Mouse (Mus musculus) megakaryocyte-erythroid progenitor cell, adult 5-6 weeks (primary cell): Measurements from ENCODE around the gene Aasdh. TPM values are rescaled to one million over a fixed set of nuclear protein-coding genes. Genes with fewer than 3 reads are reported as not detected.
"Not testable (repeated sequence)": the region's sequence is repeated elsewhere in the genome, so short reads cannot be mapped to it uniquely, and the experiment has no call there.

Source experiments
- ATAC-seq: replicated peaks from 2 replicates; pipeline ENCODE4 v1.8.0; 2016; ENCODE audit warnings: mild to moderate bottlenecking, inconsistent platforms; ENCODE audit not compliant: severe bottlenecking, poor library complexity, low FRiP score, low TSS enrichment
- total RNA-seq, 2 experiments: library from RNA; stranded (forward) in 1 of 2; stranded (reverse) in 1 of 2; fragments of 200-1000, 215-1000 nt in 1 of 2; fragments of >200 nt in 1 of 2; fragmentation: Nextera tagmentation in 1 of 2; gene quantifications; 2 replicates each; pipeline ENCODE4 v1.2.3; 2014 to 2017

Gene Aasdh
- total RNA-seq, 2 experiments from 2014 or later, result 21.4 to 55.8 TPM

DNA sequence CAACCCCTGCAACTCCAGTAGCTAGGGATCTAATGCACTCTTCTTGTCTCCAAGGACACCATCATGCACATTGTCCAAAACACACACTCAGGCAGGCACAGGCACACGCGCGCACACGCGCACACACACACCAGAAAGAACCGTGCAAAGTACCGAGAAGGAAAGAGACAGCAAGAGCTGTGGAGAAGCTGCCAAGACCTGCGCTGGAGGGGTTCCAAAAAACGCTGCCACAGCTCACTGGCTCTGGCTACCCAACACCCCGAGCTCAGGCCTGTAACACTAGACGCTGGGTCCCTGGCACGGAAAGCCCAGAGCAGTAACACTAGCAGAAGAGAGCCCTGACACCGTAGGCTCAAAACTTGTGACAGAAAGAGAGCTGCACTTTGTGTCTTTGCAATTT is 18.1 kb upstream of the Aasdh start:
- ATAC-seq, result peak; percentile 35; the same call in 1 of the 2 replicates

DNA sequence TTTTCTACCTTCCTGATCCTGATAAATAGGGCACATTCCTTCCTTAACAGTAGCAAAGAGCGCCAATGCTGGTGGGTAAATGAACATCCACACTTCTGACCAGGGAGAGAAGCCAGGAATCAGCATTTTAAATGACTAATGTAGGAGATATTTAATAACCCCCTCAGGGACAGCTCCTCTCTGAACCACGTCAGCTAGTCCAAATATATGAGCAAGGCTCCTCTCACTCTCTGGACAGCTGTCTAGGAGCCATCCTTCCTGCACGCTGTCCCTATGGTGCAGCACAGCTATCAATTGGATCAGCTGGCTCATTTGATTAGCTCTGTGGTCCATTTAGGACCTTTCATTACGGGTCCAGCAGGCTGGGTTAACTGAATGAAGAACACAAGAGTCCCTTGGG is 17.5 kb upstream of the Aasdh start:
- ATAC-seq, result no peak

DNA sequence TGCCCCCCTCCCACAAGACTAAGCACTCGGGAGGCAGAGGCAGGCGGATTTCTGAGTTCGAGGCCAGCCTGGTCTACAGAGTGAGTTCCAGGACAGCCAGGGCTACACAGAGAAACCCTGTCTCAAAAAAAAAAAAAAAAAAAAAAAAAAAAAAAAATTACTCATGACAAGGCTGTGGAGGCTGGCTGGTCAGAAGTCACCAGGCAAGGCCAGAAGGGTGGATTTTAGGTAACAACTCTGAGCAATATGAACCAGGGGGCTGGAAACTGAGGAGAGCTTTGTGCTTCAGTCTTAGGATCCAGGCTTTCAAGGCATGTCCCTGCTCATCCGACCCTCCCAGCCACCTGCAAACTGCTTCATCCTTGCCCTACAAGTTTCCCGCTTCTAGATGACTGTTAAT is 7.2 kb upstream of the Aasdh start:
- not testable (repeated sequence) for ATAC-seq

DNA sequence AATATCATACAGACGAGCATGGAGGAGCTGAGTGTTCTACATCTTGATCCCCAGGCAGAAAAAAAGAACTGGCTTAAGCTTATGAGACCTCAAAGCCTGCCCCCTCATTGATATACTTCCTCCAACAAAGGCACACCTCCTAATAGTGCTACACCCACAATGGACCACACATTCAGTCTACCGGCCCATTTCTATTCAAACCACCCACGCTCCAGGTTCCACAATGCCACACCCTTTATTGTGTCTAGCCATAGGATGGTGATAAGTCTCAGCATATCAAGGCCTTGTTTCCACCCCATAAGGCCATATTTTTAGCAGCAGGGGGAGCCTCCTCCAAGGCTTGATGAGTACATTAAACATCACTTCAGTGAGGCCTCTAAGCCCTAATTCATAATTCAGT is 5.5 kb upstream of the Aasdh start:
- no peak for ATAC-seq

DNA sequence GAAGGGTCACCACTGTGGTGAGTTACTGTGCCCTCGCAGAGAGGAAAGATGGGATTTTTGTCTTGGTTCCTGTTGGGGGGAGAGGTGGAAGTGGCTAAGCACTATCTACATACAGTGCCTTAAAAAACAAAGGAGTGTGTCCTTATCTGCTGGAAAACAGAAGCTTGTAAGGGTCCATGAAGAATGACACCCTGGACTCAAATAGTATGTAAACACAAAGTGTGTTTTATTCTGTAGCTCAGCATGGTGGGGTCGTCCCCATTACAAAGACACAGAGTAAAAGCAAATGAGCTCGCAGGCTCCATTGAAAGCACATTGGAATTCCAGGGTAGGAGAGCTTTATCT is 813 bp upstream of the Aasdh start:
- ATAC-seq, result peak; percentile 35

DNA sequence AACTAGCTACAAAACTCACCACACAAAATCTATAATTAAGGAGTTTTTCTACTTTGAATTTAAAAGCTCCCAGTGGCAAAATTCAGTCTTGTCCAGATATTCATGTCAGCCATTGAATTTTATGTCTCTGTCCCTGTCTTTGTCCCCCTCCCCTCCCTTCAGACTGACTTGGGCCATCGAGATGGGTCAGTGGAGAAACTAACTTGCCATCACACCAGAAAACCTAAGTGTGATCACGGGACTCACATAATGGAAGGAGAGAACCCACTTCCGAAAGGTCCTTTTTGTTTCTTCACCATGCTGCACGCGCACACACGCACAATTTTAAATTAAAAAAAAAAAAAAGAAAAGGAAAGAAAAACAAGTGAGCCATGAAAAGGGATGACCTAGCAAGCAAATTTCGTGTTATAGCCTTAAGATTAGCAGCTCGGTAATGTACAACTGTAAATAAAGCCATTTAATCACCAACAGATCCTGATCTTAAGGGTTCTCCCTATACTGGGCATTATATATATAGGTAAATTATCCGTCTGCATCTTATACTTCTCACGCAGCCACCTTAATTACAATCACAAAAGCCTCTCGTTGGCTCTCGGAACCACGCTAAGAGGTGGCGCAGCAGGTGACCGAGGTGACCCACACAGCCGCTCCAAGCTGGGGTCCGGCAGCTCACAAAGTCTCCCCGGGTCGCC is 455 bp downstream of the Aasdh start:
- ATAC-seq, result no peak

DNA sequence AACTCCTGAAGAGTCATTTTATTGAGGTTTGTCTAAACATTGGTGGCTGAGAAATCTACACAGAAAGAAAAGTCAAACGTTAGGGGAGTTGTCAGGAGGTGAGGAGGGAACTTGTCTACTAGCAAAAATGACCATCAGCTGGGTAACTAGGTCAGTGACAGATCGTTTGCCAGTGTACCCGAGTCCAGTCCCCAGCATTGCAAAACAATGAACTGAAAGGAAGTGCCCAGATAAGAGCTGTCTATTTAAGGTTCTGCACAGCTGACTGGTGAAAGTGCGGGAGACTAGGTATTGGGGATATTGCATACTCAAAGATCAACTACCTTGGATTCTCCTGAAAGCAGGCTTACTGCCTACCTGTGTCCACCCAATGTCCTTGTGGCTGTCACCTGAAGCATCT is 3.2 kb downstream of the Aasdh start:
- no peak for ATAC-seq

DNA sequence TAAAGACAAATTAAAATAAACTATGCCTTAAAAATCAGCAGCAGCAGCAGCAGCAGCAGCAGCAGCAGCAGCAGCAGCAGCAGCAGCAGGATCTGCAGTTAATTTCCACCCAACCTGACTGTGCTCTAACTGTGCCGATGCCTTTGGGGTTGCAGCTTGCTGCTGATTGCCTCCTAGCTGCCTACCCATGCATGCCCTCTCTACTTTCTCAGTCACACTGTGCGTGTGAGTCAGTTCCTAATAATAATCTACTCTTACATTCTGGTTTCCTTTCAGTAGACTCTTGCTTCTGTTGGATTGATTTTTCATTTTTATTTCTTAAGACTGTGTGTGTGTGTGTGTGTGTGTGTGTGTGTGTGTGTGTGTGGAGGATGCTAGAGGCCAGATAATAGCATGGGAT is 12.2 kb downstream of the Aasdh start:
- ATAC-seq, result no peak

DNA sequence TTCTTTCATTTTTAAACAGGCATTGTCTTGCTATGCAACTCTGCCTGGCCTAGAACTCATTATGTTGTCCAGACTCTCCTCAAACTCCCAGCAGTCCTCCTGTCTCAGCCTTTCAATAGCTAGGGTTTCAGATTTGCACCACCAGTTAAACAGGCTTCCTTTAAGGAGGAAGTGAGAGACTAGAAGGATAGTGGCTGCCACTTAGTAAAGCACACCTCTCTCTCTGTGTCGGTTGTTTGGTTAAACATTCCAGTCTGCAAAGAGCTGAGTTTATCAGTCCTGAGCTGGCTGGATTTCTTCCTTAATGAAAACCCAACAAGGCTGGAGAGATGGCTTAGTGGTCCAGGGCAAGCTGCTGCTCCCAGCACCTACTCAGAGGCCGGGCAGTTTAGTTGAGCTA is 12.7 kb downstream of the Aasdh start:
- no peak for ATAC-seq

DNA sequence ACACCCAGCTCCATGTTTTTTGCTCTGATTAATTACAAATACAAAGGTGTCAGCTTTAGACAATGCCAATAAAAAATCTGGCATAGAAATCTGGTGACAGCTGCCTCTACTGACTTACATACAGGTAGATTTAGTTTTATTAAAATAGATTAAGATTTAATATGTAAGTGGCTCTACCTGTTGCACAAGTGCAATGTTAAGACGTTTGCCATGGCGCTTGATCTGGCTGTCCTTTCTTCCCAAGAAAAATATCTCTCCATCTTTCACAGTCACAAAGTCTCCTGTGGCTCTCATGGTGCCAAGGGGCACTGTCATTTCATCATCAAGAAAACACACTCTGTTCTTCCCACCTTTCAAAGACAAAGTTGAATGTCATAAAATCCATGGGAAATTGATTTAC is 18.3 kb downstream of the Aasdh start:
- no peak for ATAC-seq

DNA sequence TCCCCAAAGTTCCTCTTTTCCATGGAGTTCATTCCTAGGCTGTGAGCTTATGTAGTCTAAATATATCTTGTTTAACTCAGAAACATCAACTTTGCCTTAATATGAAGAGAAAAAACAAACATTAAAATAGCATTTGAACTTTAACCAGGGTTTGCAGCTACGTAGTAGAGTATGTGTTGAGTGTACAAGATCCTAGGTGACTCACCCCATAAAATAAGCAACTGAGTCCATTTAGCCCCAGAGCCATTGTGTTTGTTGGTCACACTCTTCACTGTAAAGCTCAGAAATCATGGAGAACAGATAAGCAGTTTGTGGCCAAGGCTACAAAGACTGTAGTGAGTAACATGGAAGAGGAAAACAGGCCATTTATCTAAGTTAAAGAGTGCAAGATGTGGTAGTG is 21.2 kb downstream of the Aasdh start:
- no peak for ATAC-seq

DNA sequence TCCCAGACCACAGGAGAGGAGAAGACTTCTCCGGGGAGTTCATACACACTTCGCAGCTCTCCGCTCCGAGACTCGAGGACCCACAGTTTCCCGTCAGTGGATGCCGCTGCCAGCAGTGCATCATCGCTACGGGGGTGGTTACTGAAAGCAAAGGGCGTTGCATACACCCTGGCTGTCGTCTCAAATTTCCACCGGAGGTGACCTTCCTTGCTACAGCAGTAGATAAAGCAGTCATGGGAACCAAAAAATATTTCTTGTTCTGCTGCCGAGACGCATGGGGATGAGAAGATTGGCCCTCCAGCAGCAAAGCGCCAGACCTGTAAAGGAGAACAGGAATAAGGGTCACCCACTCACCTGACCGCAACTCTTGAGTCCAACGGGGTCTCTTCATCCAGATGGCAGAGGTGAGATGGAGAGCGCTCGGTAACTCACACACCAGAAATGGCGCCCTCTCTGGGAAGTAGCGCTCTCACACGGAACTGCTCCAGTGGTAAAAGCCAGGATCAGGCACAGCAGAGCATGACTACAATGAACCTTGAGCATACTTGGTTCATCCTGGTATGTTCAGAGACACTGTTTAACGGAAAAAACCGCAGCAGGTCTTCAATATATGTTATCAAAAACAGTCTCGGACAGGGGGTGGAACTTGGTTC is 29.1 kb downstream of the Aasdh start:
- no peak for ATAC-seq

DNA sequence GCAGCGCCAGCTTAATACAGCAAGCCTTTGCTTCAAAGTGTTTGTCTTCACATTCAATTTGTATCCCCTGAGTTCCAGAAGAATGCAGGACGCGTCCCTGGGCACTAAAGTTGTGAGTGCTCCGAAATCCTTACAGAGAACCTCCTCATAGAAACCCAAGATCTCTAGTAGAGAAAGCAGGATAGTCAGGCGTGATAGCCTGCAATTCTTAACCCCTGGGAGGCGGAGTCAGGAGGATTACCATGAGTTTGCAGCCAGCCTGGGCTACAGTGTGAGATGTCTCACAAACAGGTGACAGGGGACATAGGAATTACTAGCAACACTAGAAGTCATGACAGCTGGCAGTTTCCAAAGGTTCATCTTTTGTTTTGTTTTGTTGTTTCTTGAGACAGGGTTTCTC is 35.8 kb downstream of the Aasdh start:
- peak; percentile 61 for ATAC-seq

DNA sequence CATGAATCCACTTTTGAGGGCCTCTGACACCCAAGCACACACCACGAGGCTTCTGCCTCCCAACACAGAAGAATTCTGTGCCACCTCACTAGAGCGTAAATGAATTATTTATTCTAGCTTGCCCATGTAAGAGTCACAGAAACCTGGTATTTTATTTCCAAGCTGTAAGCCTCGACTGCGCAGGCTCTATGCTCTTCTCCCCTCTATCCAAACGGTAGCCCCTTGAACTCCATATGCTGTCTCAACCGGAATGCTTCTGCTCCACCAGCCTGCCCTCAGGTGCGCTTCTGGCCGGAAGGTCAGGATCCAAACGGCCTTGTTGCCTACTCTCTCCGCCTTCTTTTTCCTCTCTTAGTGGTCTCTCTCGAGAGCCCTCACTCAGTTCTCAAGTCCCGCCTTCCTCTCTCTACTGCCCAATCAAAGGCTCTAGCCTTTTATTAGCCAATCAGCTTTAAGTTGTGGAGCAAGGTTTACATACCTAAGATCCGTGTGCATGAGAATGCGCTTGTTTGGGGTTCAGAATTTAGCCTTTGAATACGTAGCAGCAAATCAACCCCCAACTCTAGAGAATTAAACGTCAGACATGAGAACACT is 36.5 kb downstream of the Aasdh start:
- peak; percentile 95 for ATAC-seq

DNA sequence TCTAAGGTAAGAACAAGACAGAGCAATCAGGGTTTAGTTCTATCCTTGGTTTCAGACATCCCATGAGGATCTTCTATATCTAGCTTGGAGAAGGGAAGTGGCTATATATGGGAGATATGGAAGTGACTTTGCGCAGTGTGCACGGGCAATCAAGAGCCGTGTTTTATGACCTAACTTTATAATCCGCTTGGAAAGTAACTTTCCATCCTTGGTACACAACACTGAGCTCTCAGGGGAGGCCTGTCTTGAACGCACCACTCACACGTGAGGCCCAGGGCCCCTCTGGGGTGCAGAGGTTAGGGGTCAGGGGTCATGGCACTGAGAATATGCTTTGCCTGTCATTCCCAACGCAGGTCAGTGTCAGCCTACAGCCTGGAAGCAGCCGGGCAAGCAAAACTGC is 38.5 kb downstream of the Aasdh start:
- no peak for ATAC-seq

DNA sequence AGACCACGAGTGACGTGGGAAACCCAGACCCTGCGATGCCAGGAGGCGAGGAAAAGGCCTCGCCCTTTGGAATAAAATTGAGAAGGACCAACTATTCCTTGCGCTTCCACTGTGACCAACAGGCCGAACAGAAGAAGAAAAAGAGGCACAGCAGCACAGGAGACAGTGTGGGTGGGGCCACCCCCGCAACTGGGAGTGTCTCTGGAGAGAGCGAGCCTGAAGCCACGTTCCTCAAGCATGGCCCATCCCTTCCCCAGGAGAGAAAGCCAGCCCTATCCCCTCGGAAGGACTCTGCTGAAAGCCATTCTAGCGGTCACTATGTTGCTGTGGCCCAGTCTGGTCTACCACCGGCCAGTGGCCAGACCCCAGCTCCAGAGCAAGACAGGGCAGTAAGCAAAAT is 46.9 kb downstream of the Aasdh start:
- ATAC-seq, result no peak

DNA sequence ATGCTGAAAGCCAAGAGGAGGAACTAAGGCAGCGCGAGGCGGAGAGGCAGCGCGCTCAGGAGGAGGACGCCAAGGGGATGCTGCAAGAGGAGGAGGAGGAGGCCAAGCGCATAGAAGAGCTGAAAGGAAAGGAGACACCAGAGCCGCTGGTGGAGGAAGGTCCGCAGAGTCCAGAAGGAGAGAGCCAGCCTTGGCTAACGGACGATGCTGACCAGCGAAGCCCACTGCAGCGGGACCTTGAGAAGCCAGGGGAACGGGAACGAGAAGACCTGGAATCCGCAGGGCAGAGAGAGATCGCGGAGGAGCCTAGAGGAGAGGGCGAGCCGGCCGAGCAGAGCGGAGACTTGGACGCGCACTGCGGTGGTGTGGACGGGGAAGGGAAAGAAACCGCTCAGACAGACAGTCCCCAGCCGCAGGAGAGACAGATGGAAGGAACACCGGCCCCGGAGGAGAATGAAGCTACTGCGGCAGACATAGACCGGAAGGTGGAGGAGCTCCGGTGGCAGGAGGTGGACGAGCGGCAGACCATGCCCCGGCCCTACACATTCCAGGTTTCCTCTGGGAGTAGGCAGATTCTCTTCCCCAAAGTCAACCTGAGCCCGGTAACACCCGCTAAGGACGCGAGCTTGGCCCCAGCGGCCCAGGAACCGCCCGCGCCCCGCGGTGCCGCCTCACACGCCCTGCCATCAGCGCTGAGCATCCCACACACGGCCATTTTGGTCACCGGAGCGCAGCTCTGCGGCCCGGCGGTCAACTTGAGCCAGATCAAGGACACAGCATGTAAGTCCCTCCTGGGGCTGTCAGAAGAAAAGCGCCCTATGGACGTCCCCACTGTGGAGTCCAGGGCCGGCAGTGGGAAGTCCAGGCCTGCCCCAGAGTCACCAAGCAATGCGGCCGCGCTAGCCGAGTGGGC is 48.0 kb downstream of the Aasdh start:
- ATAC-seq, result no peak; the same call in 1 of the 2 replicates

DNA sequence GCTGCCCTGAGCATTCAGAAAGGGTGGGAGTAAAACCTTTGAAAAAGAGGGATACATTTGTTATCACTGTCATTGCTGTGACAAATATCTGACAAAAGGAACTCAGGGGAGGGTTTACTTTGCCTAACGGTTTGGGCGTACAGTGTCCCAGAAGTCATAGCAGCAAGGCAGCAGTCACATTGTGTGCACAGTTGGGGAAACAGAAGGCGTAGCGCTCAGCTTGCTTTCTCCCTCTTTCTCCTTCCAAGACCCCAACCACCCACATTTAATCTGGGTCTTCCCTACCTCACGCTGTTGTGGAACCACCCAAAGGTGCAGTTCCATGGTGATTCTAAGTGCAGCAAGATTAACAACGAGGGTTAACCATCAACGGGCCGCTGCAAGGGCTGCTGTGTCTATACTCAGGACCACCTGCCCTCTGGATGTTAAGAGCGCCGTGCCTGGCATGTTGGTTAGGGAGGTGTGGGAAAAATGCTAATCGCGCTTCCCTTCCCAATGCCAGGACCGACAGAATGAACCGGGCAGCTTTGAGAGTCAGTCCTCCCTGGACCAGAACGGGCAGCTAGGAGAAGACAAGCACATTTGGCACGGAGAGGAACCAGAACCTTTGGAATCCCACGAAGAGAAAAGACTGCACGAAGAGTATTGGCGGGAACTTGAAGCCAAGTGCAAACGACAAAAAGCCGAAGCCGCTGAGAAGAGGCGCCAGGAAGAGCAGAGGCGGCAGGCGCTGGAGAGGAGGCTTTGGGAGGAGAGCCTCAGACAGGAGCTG is 49.3 kb downstream of the Aasdh start:
- ATAC-seq, result no peak

DNA sequence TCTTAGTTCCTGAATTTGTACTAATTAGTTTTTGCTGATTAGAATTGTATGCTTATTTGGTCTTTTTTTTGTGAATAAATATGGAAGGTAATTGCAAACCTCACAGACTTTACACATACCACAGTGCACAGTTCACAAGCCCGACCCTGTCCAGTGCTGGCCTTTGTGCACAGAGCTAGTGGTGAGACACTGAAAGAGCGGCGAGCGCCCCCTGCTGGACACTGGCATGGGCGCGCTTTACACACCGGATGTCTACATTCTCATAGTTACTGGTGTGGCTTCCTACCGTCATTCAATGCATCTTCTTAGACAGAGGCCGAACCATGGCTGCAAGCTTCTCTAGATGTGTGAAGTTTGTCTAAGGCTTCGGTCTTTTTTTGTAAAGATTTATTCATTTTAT is 51.8 kb downstream of the Aasdh start:
- peak; percentile 76 for ATAC-seq
